Mouse (Mus musculus): ENCODE data around the gene Akt1s1. TPM values are rescaled to one million over a fixed set of nuclear protein-coding genes. Genes with fewer than 3 reads are reported as not detected.

The Akt1s1 gene
- total RNA-seq, 2 experiments from 2014 or later, result 74.1 to 85.4 TPM

DNA sequence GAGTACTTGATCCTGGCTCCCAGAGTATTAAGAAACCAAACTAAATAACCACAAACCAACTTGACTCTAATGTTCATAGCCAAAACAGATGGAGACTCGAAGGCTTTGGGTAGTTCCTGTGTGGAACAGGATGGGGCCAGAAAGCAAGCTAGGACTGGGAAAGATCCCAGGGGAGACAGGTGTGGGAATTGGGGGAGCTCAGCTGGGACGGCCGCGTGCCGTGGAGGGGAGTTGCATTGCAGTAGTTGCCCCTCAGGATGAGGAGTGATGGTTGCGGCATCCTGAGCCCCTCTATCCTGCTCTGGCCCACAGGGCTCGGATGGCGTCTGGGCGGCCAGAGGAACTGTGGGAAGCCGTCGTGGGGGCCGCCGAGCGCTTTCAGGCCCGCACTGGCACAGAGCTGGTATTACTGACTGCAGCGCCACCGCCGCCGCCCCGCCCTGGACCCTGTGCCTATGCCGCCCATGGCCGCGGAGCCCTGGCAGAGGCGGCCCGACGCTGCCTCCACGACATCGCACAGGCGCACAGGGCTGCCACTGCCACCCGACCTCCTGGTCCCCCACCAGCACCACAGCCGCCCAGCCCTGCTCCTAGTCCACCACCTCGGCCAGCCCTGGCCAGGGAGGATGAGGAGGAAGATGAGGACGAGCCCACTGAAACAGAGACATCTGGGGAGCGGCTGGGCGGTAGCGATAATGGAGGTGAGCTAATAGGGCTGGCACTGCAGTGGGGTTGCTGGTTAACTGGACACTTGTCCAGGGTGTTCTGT, 3.7 kb downstream of the Akt1s1 start:
- DNase-seq, result no peak
- intact Hi-C loops (cut with DNase I), result no loop called here

DNA sequence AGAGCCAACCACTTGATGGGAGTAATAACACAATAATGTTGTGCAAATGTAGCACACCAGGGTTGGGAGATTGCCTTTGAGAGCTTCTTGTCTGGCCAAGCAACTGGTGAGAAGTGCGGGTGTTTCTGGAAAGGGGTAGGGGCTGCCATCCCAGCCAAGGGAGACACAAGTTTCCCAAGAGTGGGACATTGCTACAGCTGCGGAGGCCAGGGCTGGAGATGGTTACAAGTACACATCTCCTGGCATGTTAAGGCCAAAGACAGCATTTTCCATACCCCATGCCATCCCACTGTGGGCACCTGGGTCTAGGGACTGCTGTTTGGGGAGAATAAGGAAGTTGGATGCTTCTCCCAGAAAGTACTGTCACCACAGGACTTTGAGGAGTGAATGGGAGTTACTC, 4.3 kb downstream of the Akt1s1 start:
- DNase-seq, result no peak
- intact Hi-C loops (cut with DNase I), result no loop called here

DNA sequence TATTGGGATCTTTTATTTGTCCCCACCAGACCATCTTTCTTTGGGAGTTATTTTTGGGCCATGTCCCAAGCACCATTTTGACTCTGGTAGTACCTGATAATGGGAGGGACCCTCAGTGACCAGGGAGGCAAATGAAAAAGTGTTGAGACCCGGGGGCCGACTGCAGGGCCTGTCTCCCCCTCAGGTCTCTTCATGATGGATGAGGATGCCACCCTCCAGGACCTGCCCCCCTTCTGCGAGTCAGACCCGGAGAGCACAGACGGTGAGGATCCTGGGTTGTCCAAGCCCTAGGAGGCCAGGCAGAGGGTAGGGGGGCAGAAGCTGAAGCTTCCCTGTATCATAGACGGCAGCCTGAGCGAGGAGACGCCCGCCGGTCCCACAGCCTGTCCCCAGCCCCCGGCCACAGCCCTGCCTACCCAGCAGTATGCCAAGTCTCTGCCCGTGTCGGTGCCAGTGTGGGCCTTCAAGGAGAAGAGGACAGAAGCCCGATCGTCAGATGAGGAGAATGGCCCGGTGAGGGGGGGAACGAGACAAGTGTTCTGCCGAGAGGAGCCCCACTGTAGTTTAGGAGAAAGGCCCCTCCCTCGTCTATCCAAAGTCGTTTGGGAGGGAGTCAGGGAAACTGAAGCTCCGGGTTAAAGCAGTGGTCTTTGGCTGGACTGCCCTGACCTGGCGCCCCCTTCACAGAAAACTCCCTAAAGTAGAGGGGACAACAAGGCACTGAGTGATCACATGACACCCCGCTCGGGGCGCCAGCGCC, 5.0 kb downstream of the Akt1s1 start:
- no peak for DNase-seq
- intact Hi-C loops (cut with DNase I), result no loop called here

- peak; percentile 81 for DNase-seq
- intact Hi-C loops (cut with DNase I), result no loop called here
Measured at GRCm38 (mm10) chr7:44854356-44855031, 5.7 kb downstream of the Akt1s1 start.

DNA sequence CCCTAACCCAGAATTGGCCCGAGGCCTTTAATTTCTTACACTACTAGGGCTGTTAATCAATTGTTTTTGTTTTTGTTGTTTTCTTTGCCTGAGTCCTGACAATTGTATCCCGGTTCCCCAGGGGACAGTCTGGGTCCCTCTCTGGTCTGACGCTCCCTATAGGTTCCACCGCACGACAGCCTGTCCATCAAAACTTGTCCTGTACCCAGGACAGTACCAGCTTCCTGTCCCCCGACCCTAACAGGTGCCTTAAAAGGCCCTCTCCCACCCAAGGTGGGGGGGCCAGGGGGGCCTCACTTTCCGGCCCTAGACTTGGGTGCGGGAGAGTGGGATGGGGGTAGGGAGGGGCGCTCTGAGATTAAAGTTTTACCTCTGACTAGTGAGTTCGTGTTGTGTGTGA, 6.2 kb downstream of the Akt1s1 start:
- no peak for DNase-seq
- intact Hi-C loops (cut with DNase I), result no loop called here

DNA sequence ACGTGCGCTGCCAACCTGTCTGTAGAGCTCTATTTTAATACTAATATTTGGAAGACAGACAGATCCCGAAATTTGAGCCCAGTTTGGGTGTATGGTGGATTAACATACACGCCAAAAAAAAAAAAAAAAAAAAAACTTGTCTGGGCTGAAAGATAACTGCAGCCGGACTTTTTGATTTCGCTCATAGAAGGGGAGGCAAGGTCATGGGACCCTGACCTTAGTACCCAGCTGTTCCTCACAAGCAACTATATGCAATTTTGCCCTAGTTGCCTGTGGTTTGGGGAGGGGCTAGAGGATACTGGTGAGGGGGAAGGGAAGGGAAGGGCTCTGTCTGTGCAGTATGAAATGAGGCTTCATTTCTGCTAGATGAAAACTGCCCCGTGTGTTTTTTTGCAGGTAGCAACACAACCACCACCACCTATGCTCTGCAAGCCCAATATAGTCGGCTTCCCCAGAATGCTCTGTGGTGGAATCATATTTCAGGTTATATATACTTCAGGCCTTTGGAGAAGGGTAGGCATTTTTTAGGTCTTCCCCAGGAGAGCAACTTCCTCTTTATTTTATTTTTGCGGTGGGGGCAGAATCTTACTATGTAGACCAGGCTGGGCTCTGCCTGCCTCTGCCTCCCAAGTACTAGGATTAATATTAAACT, 7.6 kb downstream of the Akt1s1 start:
- DNase-seq, result no peak
- intact Hi-C loops (cut with DNase I), result no loop called here

- DNase-seq, result peak; percentile 83
- intact Hi-C loops (cut with DNase I), result no loop called here
Measured at GRCm38 (mm10) chr7:44857042-44857552, 8.3 kb downstream of the Akt1s1 start, which contains the start of gene Pnkp. Pnkp (plus strand) TSS chr7:44857139.

DNA sequence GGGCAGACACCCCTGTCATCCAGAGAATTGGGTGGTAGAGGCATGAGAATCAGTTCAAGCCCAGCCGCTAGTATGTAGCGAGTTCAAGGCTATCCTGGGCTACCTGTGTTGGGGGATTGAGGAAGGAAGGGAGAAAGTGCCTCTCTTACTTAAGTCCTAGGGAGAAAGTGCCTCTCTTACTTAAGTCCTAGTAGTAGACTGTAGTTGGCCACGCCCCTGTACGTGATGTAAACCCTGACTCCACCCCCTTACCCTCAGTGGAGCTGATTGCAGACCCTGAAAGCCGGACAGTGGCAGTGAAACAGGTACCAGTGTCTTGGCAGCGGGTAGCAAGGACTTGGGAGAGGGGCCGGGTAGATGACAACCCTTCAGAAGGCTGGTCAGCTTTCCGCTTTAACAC, 9.1 kb downstream of the Akt1s1 start:
- DNase-seq, result no peak
- intact Hi-C loops (cut with DNase I), result no loop called here

GRCm38 (mm10) chr7:44859896-44860295, 11.1 kb downstream of the Akt1s1 start:
- intact Hi-C loops (cut with DNase I), result no loop called here
- DNase-seq, result no peak

- intact Hi-C loops (cut with DNase I), result no loop called here
- DNase-seq, result peak; percentile 86
Measured at GRCm38 (mm10) chr7:44860576-44861428, 12.0 kb downstream of the Akt1s1 start.

- intact Hi-C loops (cut with DNase I), result no loop called here
- peak; percentile 32 for DNase-seq
Measured at GRCm38 (mm10) chr7:44861429-44861816, 12.6 kb downstream of the Akt1s1 start.

- no peak for DNase-seq
- intact Hi-C loops (cut with DNase I), result no loop called here
Measured at GRCm38 (mm10) chr7:44862434-44862833, 13.6 kb downstream of the Akt1s1 start.

GRCm38 (mm10) chr7:44863210-44863609, 14.4 kb downstream of the Akt1s1 start:
- intact Hi-C loops (cut with DNase I), result no loop called here
- DNase-seq, result no peak

DNA sequence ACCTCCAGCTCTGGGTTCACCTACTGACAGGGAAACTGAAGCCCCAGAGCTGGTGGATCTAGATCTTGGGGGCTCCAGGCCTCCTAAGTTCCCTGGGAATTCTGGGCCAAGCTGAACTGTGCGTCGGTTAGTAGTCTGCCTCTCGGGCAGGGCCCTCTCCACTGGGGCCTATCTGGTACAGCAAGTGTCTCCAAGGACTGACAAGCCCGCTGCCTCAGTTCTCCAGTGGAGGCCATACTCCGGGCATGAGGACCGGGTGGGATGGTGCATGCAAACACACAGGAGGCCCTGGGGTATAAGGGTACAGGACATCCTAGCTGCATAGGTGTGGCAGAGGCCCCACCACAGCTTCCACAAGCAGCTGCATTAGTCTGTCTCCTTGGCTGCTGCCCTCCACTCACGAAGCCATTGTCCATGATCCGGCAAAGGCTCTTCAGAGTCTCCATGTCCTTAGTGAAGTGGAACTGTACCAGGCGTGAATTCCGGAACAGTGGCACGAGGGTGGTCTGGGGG, 15.2 kb downstream of the Akt1s1 start:
- intact Hi-C loops (cut with DNase I), result no loop called here
- no peak for DNase-seq

DNA sequence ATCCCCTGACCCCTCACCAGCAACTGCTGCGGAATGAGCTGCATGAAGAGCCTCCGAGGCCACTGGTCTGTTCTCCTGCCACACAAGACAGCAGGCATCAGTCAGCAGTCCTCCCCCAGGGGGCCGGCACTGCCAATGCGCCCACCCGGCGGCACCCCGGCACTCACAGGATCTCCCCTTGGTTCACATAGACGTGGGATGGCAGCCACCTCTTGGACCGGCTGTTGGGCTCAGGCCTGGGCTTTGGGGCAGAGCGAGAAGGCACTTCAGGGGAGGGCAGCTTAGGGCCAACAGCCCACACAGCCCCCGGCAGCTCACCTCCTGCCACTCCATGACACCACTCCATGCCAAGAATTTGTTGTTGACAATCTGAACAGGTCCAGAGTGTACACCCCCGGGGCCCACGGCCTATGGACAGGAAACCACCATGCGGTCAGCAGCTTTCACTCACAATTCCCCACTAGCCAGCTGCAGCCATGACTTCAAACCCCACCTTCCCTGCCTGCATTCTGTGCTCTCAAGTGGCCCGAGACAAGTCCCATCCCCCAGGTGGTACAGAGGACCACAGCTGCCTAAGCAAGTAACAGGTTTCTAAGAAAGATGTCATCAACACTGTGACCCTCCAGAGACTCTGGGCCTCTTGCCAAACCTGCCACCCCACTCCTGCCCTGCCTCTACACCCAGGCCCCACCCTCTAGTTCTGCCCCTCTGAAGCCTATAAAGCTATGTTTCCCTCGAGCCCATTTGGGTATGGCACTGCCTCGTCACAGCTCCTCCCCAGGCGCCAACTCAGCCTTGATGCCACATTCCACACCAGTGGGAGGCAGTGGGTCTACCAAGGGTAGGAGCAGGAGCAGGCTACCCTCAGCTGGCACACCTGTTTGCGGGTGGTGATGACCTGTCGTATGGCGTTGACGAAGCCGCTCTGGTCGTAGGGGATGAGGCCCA, 16.1 kb downstream of the Akt1s1 start:
- no peak for DNase-seq
- intact Hi-C loops (cut with DNase I), result no loop called here

DNA sequence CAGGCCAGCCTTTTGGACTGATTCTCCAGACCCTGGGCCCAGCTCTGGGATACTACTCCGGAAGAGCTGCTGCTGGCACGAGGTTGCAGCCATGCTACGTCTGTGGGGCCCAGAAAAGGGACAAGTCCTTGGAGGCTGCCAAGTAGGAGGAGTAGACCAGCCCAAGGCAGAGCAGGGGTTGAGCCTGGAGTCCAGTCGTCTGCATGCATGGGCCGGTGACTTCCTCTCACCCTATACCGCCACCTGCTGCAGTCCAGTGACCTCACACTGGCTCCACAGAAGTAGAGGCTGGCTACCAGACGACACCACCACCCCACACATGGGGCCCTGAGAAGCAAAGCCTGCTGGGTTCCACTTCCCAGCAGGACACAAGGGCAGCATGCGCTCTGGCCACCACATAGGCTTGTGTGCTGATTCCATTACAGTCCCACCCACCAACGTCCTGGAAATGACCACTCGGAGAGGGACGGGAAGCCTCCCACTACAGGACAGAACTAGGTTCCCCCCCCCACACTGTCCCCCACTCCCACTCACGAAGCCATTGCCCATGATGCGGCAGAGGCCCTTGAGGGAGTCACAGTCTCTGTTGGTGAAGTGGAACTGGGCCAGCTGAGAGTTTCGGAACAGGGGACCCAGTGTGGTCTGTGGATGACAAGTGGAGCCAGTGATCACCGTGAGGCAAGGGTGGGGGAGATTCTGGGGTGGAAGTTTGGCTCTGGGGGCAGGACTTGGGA, 17.7 kb downstream of the Akt1s1 start:
- DNase-seq, result peak; percentile 49
- intact Hi-C loops (cut with DNase I), result no loop called here

DNA sequence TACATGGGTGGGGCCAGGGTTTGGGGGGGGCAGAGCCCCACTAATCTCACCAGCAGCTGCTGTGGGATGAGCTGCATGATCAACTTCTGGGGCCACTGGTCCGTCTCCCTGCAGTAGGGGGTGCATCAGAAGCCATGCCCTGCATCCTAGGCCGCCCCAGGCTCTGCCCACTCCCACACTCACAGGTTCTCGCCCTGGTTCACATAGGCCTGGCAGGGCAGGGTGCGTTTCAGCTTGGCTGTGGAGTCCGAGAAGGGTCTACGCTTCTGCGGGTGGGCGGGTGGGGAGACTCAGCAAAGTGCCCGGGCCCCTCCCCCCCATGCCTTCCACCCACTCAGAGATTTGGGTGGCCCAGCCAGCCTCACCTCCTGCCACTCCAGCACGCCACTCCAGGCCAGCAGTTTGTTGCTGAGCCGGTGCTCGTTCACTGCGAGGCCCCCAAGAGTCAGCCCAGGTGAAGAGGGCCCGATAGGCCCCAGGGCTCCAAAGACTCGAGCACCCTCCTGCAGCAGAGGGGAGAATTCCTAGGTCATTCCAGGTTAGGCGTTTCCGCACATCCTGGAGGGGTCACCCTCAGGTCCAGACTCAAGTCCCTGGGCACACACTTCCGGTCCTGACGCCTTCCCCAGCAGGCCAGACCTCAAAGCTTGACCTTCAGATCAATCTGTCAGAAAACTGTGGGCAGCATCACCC, 18.4 kb downstream of the Akt1s1 start:
- no peak for DNase-seq
- intact Hi-C loops (cut with DNase I), result no loop called here

Measured in left cerebral cortex, postnatal 4 days (tissue).